9 mouse cellular contexts compared by ENCODE assay signal in the genomic region with DNA sequence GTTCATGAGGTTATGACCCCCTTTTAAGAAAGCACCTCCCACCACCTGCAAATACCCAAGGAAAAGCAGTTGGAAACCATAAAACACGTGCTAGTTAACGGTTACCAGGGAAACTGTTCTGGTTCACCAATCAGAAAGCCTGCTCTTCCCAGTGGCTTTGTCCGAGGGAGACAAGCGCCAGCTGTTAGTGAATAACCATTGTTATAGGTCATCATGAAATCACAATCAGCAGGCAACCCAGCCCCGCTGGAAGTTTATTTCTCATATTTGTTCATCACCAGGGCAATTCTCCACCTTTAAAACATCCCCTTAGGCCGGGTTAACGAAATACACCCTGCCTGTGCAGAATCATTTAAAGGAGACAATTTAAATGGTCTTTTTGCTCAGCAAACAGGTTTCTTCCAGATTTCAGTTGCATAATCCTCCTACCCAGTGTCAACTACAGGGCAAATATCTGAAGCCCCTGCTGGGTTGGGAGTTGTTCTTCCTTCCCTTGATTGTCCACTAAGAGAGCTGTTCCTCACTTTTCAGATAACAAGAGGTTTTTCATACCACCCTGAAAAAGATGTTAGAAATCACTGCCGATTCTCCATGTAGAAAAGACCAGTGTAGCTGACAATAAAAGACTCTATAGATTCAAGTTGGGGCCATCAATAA.
DNase-seq lines count a peak whose midpoint lies in the region; ATAC-seq lines count a peak whose summit lies in the region.
"Had no signal": no experiment of that assay in that cellular context is flagged by ENCODE, and none has a peak within 500 bp of the region (broad histone marks: within the 10 kb centered on the region; RNA-seq: fewer than 3 reads in every experiment).

No protein-coding gene starts in this region.

- WGBS in forebrain, embryonic 14.5 days, result 1% methylated on average over 8 of the region's 8 CpGs
- 1% methylated on average over 8 of the region's 8 CpGs for WGBS in midbrain, embryonic 14.5 days

- peak; percentile 93 for ATAC-seq in forebrain, embryonic 14.5 days
- peak; percentile 92 for ATAC-seq in midbrain, embryonic 14.5 days (ENCODE audit: low FRiP score, low TSS enrichment)
- no peak for ATAC-seq in erythroblast, adult 5-6 weeks (replicated peaks; ENCODE audit: low FRiP score, poor library complexity, severe bottlenecking)

- H3K27ac ChIP-seq in forebrain, embryonic 14.5 days (ENCODE audit: low read depth, low read length), result peak overlapping the region; percentile 29; the same call in 1 of the 2 replicates
- peak overlapping the region; percentile 80 for H3K27ac ChIP-seq in midbrain, embryonic 14.5 days (replicated peaks; ENCODE audit: low read depth, low read length)
- H3K27ac ChIP-seq: macrophage had no signal

- H3K9ac ChIP-seq in forebrain, embryonic 14.5 days (ENCODE audit: low read length), result peak overlapping the region; percentile 17; the same call in 1 of the 2 replicates
- H3K9ac ChIP-seq in midbrain, embryonic 14.5 days (replicated peaks; ENCODE audit: low read length), result peak overlapping the region; percentile 30

- no peaks in the 10 kb centered on the region for H3K27me3 ChIP-seq in forebrain, embryonic 14.5 days (replicated peaks; ENCODE audit: control insufficient read depth, insufficient read depth, low read length)
- H3K27me3 ChIP-seq in midbrain, embryonic 14.5 days (ENCODE audit: control insufficient read depth, insufficient read depth, low read length), result no peaks in the 10 kb centered on the region

- H3K4me1 ChIP-seq in forebrain, embryonic 14.5 days (ENCODE audit: control insufficient read depth, insufficient read depth, low read length), result peaks cover 6% of the 10 kb centered on the region
- peaks cover 12% of the 10 kb centered on the region for H3K4me1 ChIP-seq in midbrain, embryonic 14.5 days (ENCODE audit: control insufficient read depth, insufficient read depth, low read length)

- H3K9me3 ChIP-seq in forebrain, embryonic 14.5 days (replicated peaks; ENCODE audit: control insufficient read depth, low read length), result no peaks in the 10 kb centered on the region
- H3K9me3 ChIP-seq in midbrain, embryonic 14.5 days (ENCODE audit: control insufficient read depth, low read length), result no peaks in the 10 kb centered on the region

- H3K4me3 ChIP-seq in forebrain, embryonic 14.5 days (ENCODE audit: low read depth, low read length), result peak overlapping the region; percentile 11; the same call in 1 of the 2 replicates
- peak overlapping the region; percentile 24 for H3K4me3 ChIP-seq in midbrain, embryonic 14.5 days (replicated peaks; ENCODE audit: low read depth, low read length)

- DNase-seq in adrenal gland, postnatal 10 days, result peak; percentile 2
- no peak for DNase-seq in adrenal gland, adult 2 months
- peak; percentile 80 for DNase-seq in forebrain, embryonic 14.5 days (ENCODE audit: low spot score)
- peak; percentile 15 for DNase-seq in heart, postnatal 4 days
- DNase-seq in kidney, postnatal 4 days, result peak; percentile 36 to 53
- peak; percentile 85 for DNase-seq in midbrain, embryonic 14.5 days
- DNase-seq in adipocyte (ENCODE audit: low spot score), result no peak

- peak overlapping the region; percentile 45 for H3K4me2 ChIP-seq in forebrain, embryonic 14.5 days (ENCODE audit: low read length)
- H3K4me2 ChIP-seq in midbrain, embryonic 14.5 days (ENCODE audit: low read length), result peak overlapping the region; percentile 53

- H3K36me3 ChIP-seq in forebrain, embryonic 14.5 days (ENCODE audit: control insufficient read depth, insufficient read depth, low read length), result no peaks in the 10 kb centered on the region
- no peaks in the 10 kb centered on the region for H3K36me3 ChIP-seq in midbrain, embryonic 14.5 days (ENCODE audit: control insufficient read depth, insufficient read depth, low read length)

Comparison
In these comparisons a context has a peak if more than half of its experiments do, and no peak if none do; other contexts are left out.
1. DNase-seq: peak in adrenal gland, postnatal 10 days (single experiment), forebrain, embryonic 14.5 days (single experiment), heart, postnatal 4 days (single experiment), kidney, postnatal 4 days (2 of 2) and midbrain, embryonic 14.5 days (single experiment); none in adrenal gland, adult 2 months (single experiment) and adipocyte (single experiment).